Mouse (Mus musculus) liver, embryonic 16.5 days (tissue): ENCODE measurements around the gene Vsig4. TPM values are rescaled to one million over a fixed set of nuclear protein-coding genes. Genes with fewer than 3 reads are reported as not detected.
"Not testable (repeated sequence)": the region's sequence is repeated elsewhere in the genome, so short reads cannot be mapped to it uniquely, and the experiment has no call there.

Source experiments
- ATAC-seq: fragments of 200-750 bp; cut with Nextera tagmentation; 2 replicates; pipeline ENCODE4 v1.8.0; 2017; ENCODE audit warnings: low read depth, mild to moderate bottlenecking, moderate number of reproducible peaks, moderate library complexity
- H3K27ac ChIP-seq: fragments of 300-500 bp; sonication (generic); 2 replicates; pipeline ENCODE4 v1.5.1; 2014; ENCODE audit warnings: mild to moderate bottlenecking, low read length
- H3K27me3 ChIP-seq: fragments of 300-500 bp; sonication (generic); 2 replicates; pipeline ENCODE4 v1.6.1; 2014; ENCODE audit warnings: low read depth, low read length, mixed read lengths; ENCODE audit not compliant: control insufficient read depth, insufficient read depth
- H3K36me3 ChIP-seq: fragments of 300-500 bp; sonication (generic); 2 replicates; pipeline ENCODE4 v1.6.1; 2014; ENCODE audit warnings: mild to moderate bottlenecking; ENCODE audit not compliant: control insufficient read depth, insufficient read depth
- H3K4me1 ChIP-seq: fragments of 300-500 bp; sonication (generic); 2 replicates; pipeline ENCODE4 v1.6.1; 2014; ENCODE audit warnings: low read depth, low read length, mixed read lengths; ENCODE audit not compliant: control insufficient read depth
- H3K4me2 ChIP-seq: fragments of 300-500 bp; sonication (generic); 2 replicates; pipeline ENCODE4 v1.6.1; 2014; ENCODE audit warnings: low read depth, low read length, mixed read lengths
- H3K4me3 ChIP-seq: fragments of 300-500 bp; sonication (generic); 2 replicates; pipeline ENCODE4 v1.5.1; 2014; ENCODE audit warnings: low read depth, mild to moderate bottlenecking, low read length
- H3K9ac ChIP-seq: fragments of 300-500 bp; sonication (generic); 2 replicates; pipeline ENCODE4 v1.6.1; 2014; ENCODE audit warnings: low read depth, low read length
- H3K9me3 ChIP-seq: fragments of 300-500 bp; sonication (generic); replicated peaks from 2 replicates; pipeline ENCODE4 v1.6.1; 2016; ENCODE audit warnings: low read length; ENCODE audit not compliant: control insufficient read depth
- WGBS: fragments of 180-500 bp; shearing (Covaris S2); extraction: QIAGEN DNeasy Blood & Tissue Kit; methylation state at CpG from one replicate; pipeline ENCODE4 v1.1.7; 2014; ENCODE audit not compliant: insufficient replicate concordance; 5-methylcytosine and 5-hydroxymethylcytosine counted together
- microRNA counts: library from miRNA; unstranded; fragments of <30 nt; microRNA quantifications from one replicate; lab custom pipeline; 2016
- microRNA-seq: library from miRNA; unstranded; fragments of <30 nt; microRNA quantifications from one replicate; pipeline ENCODE4, GENCODE M21; 2016
- polyA plus RNA-seq: library from polyadenylated mRNA; unstranded; fragments of >200 nt; fragmentation: Nextera tagmentation; extraction: Ambion mirVana; gene quantifications from 2 replicates; pipeline ENCODE4 v1.2.1, GENCODE M21; 2015

Vsig4 gene
- polyA plus RNA-seq, 1 experiment from 2014 or later: 5.3 TPM

DNA sequence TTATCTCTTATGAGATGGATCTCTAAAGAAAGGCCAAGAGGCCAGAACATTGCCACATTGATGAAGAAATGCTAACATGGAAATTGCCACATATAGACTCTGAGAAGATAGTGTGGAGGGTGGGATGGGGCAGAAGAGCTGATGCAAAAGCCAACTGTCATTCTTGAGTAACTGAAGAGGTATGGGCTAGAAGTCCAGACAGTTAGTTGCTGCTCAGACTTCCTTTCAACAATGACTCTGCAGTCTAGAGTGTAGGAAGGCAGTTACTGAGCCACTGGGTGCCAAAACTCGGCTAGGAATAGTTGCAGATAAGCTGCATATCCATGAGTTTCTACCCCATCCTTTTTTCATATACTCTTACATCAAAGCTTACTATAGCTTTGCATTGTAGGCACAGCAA lies 75.2 kb downstream of the Vsig4 start:
- H3K27me3 ChIP-seq: no peaks in the 10 kb centered on the region
- H3K4me1 ChIP-seq: no peaks in the 10 kb centered on the region
- 19% methylated on average over 1 of the region's 1 CpGs for WGBS
- no peak overlapping the region for H3K9ac ChIP-seq
- H3K27ac ChIP-seq: no peak overlapping the region
- H3K4me2 ChIP-seq: no peak overlapping the region
- no peak overlapping the region for H3K4me3 ChIP-seq
- H3K36me3 ChIP-seq: no peaks in the 10 kb centered on the region
- no peaks in the 10 kb centered on the region for H3K9me3 ChIP-seq
- no peak for ATAC-seq

- WGBS: 23% methylated on average over 1 of the region's 1 CpGs
- Histone ChIP-seq H3K4me1 (no peaks in the 10 kb centered on the region), H3K36me3 (no peaks in the 10 kb centered on the region), H3K4me2 (no peak overlapping the region), H3K27me3 (no peaks in the 10 kb centered on the region), H3K4me3 (no peak overlapping the region), H3K9ac (no peak overlapping the region), H3K9me3 (no peaks in the 10 kb centered on the region), H3K27ac (no peak overlapping the region)
- no peak for ATAC-seq
Observed at GRCm38 (mm10) chrX:96206872-96207271, 86.4 kb downstream of the Vsig4 start.

GRCm38 (mm10) chrX:96205143-96205542 lies 88.1 kb downstream of the Vsig4 start:
- H3K4me1 ChIP-seq, H3K27me3 ChIP-seq, H3K36me3 ChIP-seq, ATAC-seq, H3K27ac ChIP-seq, H3K9me3 ChIP-seq, H3K4me2 ChIP-seq, H3K4me3 ChIP-seq, H3K9ac ChIP-seq: not testable (repeated sequence)
- 62% methylated on average over 3 of the region's 3 CpGs for WGBS

MicroRNAs within 50 kb of the gene (microRNA counts, 519-probe panel; counts per million panel counts)
- 3,995 counts per million, percentile 96 among the panel's probes with 10 or more counts for microRNA mmu-miR-223 (lab: Ali Mortazavi, UCI)

Small RNA genes lying within 50 kb of the gene (microRNA-seq; reads per million reads assigned to microRNA genes)
- 24,477 reads per million, percentile 98 among the genes with 10 or more reads in this experiment for gene Mir223

Other genes with a start within 250 kb of the Vsig4 start
- gene Msn, start 197.4 kb downstream of the Vsig4 start, polyA plus RNA-seq: 53.5 and 54.8 TPM in 2 replicates
- 1.0 and 1.1 TPM in 2 replicates for gene Heph, start 161.9 kb upstream of the Vsig4 start, polyA plus RNA-seq
- not detected in 2 replicates for gene Hsf3, start 162.9 kb upstream of the Vsig4 start, polyA plus RNA-seq